Comparison of ENCODE assay signal across 18 mouse cellular contexts in the genomic region with DNA sequence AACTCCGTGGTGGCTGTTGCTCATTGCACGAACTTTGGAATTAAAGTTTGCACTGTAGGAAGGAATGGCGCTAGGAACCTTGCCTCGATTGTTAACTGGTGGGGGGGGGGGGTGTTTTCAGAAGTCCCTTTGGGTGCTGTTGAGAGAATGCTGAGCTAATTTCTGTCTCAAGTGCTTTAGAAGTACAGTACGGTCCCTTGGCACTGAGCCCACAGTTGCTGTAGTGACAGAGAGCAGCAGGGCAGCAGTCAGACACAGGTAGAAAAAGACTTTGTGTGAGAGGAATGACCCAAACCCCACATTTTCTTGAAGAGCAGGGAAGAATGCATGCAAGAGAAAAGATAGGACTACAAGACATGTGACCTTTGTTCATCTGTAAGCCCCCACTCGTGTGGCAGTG. TPM values are rescaled to one million over a fixed set of nuclear protein-coding genes. Genes with fewer than 3 reads are reported as not detected.
DNase-seq lines count a peak whose midpoint lies in the region; TF ChIP-seq lines count a peak whose summit lies in the region.
"Had no signal": no experiment of that assay in that cellular context is flagged by ENCODE, and none has a peak within 500 bp of the region (broad histone marks: within the 10 kb centered on the region; RNA-seq: fewer than 3 reads in every experiment).

No protein-coding gene starts in this region.

- H3K4me3 ChIP-seq in lung, adult 2 months (replicated peaks; ENCODE audit: extremely low read depth, low read depth, low read length), result no peak overlapping the region
- H3K4me3 ChIP-seq: embryonic facial prominence, embryonic 12.5 days; forebrain, embryonic 12.5 days; limb, embryonic 15.5 days; lung, embryonic 15.5 days; midbrain, embryonic 13.5 days had no signal

- TF ChIP-seq CTCF in lung, adult 2 months (IDR thresholded peaks at IDR 0.05; ENCODE audit: insufficient read depth, low read length), result no peak

- no peaks in the 10 kb centered on the region for H3K4me1 ChIP-seq in lung, adult 2 months (ENCODE audit: control insufficient read depth, insufficient read depth, low read length)
- H3K4me1 ChIP-seq: embryonic facial prominence, embryonic 12.5 days; limb, embryonic 15.5 days had no signal

- intact Hi-C loops in heart, postnatal 36 days (cut with DNase I), result no loop called here

- peak; percentile 53 to 57 for DNase-seq in cerebellum, postnatal 10 days
- DNase-seq in cerebellum, postnatal 4 days (ENCODE audit: low spot score in 2 of 2), result no peak
- peak; percentile 59 to 70 for DNase-seq in lung, adult 18-20 months
- no peak for DNase-seq in lung, adult 2 months
- peak; percentile 44 to 51 for DNase-seq in heart, postnatal 36 days
- no peak for DNase-seq in layer of hippocampus, adult 9-11 months
- DNase-seq in frontal cortex, postnatal 10 days (ENCODE audit: low spot score in 2 of 2), result no peak
- no peak for DNase-seq in spleen, postnatal 10 days (ENCODE audit: low spot score in 2 of 2)
- DNase-seq: adrenal gland, adult 2 months; thymus, postnatal 14 days had no signal

- WGBS in lung, adult 2 months, result 66% methylated on average over 6 of the region's 6 CpGs

- TF ChIP-seq POLR2A in lung, adult 2 months (IDR thresholded peaks at IDR 0.05; ENCODE audit: borderline replicate concordance, extremely low read depth, low read depth, low read length), result no peak

RNA-seq across cellular contexts. Expression of gene Togaram2, which starts 39.2 kb away (rescaled TPM):
- polyA plus RNA-seq in lung, adult 2 months (2012; rRNA removed), result 17.8 and 18.1 TPM in 2 replicates
- 1 to 10 TPM; 3.9 to 5.9 TPM for total RNA-seq in heart, postnatal 36 days (2021)
- total RNA-seq: hematopoietic stem cell, adult 5-6 weeks had no signal
- polyA plus RNA-seq: adrenal gland, adult 2 months; embryonic facial prominence, embryonic 12.5 days had no signal

RNA-seq across cellular contexts. Expression of gene Pcare, which starts 40.4 kb away (rescaled TPM):
- 0.02 and 0.03 TPM in 2 replicates for polyA plus RNA-seq in lung, adult 2 months (2012; rRNA removed)
- total RNA-seq in heart, postnatal 36 days (2021), result under 1 TPM; 0.14 to 0.41 TPM
- total RNA-seq: adrenal gland, adult 2 months; hematopoietic stem cell, adult 5-6 weeks had no signal
- polyA plus RNA-seq: adrenal gland, adult 2 months; embryonic facial prominence, embryonic 12.5 days; forebrain, embryonic 12.5 days; intestine, embryonic 14.5 days; large intestine, adult 2 months; limb, embryonic 15.5 days; lung, embryonic 15.5 days; midbrain, embryonic 13.5 days had no signal

RNA-seq across cellular contexts. Expression of gene Clip4, which starts 56.0 kb away (rescaled TPM):
- 14.7 and 25.9 TPM in 2 replicates for polyA plus RNA-seq in lung, adult 2 months (2012; rRNA removed)
- total RNA-seq in heart, postnatal 36 days (2021), result 100 to 1,000 TPM; 244 to 259 TPM
- total RNA-seq: hematopoietic stem cell, adult 5-6 weeks had no signal

Comparison
In these comparisons a context has a peak if more than half of its experiments do, and no peak if none do; other contexts are left out.
1. DNase-seq: peak in cerebellum, postnatal 10 days (2 of 2), lung, adult 18-20 months (2 of 2) and heart, postnatal 36 days (2 of 2); none in cerebellum, postnatal 4 days (0 of 2), lung, adult 2 months (single experiment), layer of hippocampus, adult 9-11 months (single experiment), frontal cortex, postnatal 10 days (0 of 2) and spleen, postnatal 10 days (0 of 2).